Mouse (Mus musculus) mature B cell (primary cell): ENCODE measurements around the gene Gigyf2.

Source experiments
- in situ Hi-C: fragments of 300-500 bp; cut with MboI; formaldehyde crosslinking; loops from 2 replicates; pipeline ENCODE4 v1.14.3; 2019

The Gigyf2 gene

DNA sequence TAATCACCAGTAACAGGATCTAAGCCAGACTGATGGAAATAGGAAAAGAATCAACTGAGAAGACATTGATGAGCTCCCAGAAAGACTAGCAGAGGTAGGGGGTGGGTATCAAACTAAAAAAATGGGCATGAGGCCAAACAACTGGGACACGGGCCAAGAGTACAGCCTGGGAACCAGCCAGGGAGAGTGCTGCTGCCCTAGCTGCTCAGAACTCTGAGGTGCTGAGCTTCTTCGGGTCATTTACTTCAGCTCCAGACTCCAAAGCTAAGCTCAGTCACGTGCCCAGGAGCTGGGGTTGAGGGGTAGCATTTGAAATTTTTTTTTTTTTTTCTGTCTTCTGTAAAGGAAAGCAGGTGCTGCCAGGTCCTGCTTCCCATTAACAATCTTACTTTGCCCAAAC lies 10.1 kb upstream of the Gigyf2 start:
- in situ Hi-C loops, result no loop called here

DNA sequence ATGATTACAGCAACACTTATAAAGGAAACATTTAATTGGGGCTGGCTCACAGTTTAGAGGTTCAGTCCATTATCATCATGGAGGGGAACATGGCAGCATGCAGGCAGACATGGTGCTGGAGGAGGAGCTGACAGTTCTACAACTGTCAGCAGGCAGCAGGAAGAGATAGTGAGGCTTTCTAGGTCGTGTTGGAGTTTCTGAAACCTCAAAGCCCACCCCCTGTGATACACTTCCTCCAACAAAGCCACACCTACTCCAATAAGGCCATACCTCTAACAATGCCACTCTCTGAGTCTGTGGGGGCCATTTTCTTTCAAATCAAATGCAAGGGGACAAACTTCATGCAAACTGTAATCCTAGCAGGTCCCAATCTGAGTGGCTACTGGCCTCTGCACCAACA lies 5.7 kb upstream of the Gigyf2 start:
- in situ Hi-C loops, result no loop called here

DNA sequence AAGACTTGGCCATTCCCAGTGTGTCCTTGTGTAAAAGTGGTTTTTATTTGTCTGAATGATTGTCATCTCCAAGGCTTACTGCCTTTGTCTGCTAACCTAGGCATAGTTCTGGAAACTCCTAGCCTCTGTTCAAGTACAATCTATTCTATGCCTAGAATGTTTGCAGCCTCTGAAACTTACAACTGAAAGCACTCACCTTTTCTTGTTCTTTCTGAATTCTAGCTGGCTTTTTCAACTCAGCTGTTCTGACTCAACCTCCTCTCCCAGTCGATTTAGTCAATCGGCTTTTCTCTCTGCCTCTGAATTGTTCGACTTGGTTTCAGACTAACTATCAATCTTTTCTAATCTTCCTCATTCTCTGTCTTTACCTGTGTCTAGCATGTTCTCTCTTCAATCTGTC lies 4.0 kb upstream of the Gigyf2 start:
- in situ Hi-C loops, result no loop called here

DNA sequence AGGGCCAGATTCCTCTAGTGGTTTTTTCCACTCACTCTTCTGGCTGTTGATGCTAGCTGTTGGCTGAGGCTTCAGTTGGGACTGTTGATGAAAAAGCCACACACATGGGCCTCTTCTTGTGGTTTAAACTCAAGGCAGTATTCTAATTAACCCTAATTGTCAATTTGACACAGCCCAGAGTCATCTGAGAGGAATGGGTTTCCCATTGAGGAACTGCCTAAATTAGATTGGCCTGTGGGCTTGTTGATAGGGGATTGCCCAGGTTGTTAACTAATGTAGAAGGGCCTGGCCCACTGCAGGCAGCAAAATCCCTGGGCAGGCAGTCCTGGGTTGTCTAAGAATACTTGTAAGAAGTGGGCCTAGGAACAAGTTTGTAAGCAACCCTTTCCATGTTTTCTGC lies 2.1 kb upstream of the Gigyf2 start:
- in situ Hi-C loops, result no loop called here

DNA sequence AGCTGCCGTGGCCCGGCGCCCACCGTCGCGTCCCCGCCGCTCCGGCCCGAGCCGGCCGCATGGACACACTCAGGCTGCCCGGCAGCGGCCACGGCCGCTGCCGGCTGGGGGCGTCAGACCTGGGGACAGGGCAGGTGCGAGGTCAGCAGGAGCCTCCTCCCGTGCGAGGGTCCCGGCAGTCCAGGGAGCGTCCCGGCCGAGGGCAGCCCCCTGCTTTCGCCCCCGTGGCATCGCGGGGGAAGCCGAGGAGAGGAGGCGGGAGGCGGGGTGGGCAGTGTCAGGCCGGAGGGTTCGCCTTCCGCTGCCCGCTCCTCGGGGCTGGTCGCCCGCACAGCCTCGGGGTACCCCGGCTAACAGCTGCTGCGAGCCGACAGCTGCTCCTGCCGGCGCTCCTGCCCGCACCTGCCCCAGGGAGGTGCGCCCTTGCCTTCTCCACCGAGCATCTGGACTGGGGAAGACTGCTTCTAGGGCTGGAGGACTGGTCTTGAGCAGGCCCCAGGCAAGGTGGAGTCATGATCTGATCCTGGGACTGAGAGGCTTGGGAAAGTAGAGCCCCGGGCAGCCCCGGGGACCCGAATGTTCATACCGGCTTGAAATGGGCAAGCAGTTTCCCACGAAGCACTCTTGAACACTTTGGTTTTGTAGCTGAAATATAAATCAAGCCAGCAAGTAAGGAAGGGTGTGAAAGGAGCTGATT lies 515 bp downstream of the Gigyf2 start:
- in situ Hi-C loops, result no loop called here

DNA sequence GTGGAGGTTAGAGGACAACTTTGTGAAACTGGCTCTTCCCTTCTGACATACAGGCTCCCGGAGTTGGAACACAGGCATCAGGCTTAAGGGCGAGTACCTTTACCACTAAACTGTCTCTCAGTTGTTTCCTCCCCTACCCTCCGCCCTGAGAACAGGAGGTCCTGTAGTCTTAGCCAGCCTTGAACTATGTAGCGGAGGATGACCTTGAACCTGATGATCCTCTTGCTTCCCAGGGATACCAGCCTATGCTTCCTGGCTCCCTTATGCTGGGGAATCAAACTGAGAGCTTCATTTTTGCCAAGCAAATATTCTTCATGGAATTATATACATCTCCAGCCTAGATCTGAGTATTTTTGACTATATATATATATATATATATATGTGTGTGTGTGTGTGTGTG lies 5.0 kb downstream of the Gigyf2 start:
- in situ Hi-C loops, result no loop called here

DNA sequence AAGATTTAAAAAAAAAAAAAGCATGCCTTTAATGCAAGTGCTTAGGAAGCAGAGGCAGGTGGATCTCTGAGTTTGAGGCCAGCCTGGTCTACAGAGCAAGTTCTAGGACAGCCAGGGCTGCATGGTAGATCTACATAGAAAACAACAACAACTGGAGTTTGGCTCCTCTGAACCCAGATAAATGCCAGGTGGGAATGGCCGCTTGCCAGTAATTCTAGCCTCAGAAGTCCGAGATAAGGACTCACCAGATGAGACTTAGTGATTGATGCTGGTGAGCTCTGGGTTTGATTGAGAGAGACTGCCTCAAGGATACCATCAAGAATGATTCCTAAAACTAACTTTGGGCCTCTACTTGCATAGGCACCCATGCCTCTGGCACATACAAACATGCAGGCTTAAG lies 23.8 kb downstream of the Gigyf2 start:
- in situ Hi-C loops, result no loop called here

DNA sequence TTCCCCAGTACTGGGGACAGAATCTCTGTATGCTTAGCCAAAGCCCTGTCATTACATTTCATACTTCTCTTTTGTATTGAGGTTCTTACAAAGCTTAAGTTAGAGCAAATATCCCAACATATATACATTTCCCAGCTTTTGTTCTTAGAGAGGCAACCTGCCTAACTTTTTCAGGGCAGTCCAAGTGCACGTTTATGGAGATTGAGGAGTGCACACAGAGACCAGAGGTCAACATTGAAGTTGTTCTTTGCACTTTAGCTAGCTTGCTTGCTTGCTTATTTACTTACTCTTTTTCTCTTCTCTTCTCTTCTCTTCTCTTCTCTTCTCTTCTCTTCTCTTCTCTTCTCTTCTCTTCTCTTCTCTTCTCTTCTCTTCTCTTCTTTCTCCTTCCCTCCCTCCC lies 33.5 kb downstream of the Gigyf2 start:
- in situ Hi-C loops, result no loop called here

DNA sequence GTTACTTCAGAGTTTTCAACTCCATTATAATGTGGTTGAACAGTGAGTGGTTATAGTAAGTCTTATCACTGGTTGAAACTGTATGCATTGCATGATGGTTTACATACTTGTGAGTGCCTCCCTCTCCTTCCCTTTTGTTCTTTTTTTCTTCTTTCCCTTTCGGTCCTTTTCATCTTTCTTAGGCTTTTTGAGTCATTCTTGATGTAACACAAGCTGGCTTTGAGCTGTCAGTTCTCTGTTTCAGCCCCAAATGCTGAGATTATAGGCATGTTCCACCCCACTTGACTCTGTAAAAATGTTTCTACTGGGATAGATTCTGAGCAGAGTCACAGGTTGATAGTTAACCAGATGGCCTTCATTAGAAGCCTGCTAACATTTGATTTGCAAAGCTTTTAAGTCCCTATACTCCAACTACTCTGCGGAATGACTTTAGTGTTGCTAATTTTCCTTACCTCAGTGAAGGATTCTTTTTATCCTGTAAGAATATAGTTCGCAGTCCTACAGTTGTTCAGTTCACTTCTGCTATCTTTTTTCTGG lies 51.3 kb downstream of the Gigyf2 start:
- in situ Hi-C loops, result no loop called here

DNA sequence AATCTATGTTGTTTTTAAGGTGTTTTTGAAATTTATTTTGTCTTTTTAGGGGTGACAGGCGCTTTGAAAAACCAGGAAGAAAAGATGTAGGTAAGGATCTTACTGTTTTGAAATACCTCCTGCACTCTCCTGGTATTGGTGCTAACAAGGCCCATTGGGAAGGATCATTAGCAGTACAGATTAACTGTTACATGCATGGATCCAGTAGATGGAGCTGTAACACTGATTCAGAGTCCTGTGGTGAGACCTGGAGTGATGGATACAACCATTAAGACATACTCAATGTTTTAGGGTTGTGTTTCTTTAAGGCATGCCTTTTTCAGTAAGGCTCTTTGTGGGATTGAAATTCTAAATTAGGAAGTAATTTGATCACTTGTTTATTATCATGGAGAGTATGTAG lies 53.1 kb downstream of the Gigyf2 start:
- in situ Hi-C loops, result no loop called here

DNA sequence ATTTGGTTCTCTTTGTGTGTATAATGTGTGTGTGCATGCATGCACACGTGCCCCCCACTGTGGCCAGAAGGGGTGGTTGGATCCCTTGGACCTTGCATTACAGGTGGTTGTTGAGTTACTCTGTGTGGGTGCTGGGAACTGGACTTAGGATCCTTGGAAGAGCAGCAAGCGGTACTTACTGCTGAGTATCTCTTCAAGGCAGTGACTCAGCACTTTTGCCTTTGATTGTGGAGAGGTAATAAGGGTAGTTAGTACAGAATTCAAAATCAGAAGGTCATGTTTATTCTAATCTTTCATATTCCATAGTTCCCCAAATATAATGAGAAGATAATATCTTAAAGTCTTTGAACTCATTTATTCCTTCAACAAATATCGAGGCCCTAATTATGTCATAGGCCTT lies 54.4 kb downstream of the Gigyf2 start:
- in situ Hi-C loops, result no loop called here

DNA sequence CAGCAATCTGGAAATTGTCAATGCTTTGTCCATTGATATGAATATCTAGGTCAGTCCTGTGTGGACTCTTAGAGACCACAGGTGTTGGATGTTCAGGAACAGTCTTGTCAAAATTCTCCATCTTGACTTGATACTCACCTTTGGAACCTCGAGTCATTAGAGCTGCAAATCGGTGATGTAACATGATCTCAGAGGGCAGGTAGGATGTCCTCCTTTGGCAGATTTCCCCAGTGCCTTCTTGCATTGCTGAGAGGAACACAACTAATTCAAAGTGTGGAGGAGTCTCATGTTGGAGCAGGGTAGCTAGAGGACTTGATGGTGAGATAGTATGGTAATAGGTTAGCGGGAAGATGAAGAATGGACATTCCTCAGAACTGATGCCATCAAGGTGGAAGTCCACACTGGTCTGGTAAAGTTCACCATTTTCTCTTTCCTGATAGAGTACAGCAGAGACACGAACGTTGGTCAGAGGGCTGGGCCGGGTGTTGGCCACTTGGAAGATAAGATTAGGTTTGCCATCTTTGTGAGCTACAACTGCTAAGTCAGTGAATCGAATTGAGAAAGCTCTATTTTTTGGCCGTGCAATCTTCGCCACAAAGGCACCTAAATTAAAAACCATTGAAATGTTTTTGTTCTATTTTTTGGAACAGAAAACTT lies 59.8 kb downstream of the Gigyf2 start:
- in situ Hi-C loops, result no loop called here

DNA sequence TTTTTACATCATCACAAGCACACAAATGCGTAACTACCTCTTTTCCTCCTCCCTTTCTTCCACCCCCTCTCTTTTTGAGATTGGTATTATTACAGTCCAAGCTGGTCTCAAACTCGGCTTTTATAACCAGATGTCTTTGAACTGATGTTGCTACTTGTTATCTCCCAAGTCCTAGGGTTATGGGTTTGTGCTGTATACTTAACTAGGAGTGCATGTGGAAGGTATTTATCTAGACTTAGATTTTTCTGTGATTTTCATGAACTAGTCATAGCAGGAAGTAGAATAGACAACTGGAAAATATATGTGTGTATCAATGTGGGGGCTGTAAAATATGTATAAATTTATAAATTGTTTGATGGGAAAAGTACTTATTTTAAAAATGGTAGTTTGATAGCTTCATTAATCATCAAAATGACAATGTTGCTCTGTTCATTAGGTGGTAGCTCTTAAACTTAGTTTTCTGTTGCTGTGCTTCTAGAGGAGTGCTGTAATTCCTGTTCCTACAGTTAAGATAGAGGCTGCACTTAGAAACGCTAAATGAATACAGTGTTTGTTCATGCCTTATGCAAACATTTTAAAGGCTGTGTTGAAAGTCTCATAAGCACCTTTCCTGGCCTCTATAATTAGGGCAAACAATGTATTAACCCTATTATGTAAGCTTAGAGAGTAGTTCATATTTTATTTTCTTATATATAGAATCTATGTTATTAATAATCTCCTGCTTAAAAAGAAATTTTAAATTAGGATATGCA lies 66.8 kb downstream of the Gigyf2 start:
- in situ Hi-C loops, result no loop called here

DNA sequence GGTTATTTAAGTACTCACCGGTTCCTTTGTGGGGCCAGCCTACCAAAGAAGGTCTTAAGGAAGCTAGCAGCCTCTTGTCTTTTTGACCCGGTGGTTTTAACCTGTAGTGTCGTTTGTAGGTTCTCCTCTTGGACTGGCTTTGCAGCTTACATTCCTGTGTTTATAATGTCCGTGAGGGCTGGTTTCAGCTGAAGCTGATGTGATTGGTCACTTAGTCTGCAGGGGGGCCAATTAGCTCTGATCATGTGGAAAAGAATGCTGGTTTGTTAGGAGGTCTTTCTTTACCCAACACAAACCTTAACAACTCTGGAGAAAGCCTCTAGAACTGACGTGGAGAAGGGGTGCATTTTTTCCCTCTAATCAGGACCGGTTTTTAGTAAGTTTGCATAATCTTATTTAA lies 67.8 kb downstream of the Gigyf2 start, which contains the start of gene Kcnj13:
TSS of gene Kcnj13 (minus strand) at position 136 of the 400 bp plus-strand sequence.
- in situ Hi-C loops, result no loop called here

DNA sequence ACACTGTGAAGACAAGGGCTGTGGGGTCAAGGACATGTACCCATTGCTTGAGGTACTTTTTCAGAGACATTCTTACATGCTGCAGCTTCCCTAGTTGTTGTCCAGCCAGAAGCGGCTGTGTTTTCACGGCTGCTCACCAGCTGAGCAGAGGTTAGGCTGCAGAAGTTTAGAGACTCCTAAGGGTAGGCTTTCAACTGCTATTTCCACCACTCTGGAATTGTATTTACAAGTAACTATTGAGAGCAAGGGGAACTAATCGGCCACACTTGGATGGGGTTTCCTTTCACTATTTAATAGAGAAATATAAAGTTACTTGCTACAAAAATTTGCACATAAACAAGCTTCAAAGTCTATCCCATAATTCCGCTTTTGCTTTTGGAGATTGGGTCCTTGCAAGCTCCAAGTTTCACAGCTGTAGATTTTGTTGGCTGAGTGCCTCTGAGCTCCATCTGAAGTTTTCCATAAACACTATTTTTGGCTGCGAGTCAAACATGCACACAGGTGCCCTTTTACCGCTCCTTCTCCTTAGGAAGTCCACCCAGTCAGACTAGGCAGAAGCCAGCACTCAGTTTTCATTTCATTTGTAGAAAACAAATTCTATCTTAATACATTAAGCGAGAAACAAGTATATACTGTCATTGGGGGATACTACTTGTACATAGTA lies 70.3 kb downstream of the Gigyf2 start:
- in situ Hi-C loops, result no loop called here

DNA sequence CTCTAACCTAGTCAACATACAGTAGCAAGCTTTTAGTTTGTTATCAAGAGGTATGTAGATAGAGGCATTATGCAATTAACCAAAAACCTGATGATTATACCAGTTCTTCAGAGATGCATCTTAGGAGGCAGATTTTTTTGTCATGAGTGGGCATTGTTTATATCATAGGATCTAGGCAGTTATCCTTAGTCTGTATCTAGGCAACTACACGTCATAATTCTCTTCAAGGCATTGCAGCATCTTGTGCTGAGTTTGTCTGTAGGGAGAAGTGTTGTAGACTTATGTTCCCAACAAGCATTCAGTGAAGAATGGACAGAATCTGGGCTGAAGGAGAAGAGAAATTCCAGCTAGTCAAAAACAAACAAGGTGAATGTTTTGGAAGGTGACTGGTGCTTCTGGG lies 77.9 kb downstream of the Gigyf2 start:
- in situ Hi-C loops, result no loop called here

DNA sequence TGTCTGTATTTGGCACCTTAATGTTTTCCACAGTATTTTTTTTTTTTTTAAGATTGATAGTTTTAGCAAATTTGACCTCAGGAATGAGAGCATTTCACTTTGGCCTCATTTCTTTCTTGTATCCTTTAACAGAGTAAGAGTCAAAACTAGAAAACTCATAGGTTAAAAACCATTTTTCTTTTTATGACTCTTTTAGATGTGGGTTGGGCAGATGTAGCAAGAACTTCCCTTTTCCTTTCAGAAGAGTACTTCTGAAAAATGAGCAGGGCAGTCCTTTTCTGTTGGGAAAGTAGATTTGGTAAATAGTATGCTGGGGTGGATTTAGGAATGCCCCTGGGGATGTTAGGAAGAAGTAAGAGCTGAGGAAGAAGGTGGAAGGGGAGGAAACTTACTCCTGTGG lies 79.2 kb downstream of the Gigyf2 start:
- in situ Hi-C loops, result no loop called here

DNA sequence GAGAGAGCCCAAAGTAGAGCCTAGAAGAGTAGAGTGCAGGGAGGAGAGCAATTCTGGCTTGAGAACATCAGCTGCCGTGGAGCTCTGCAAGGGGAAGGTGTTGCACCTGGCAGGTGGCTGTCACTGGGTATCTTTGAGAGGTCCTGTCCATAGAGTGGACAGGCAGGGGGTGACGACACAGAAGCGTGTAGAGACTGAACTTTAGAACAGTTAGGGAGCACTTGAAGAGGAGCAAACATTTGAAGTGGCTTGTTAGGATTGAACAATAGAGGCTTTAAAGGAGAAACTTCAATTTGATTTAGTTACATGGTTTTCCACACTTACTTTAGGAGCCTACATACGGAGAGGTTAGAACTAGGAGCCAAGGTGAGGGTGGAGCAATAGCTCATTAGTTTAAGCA lies 82.6 kb downstream of the Gigyf2 start:
- in situ Hi-C loops, result no loop called here

DNA sequence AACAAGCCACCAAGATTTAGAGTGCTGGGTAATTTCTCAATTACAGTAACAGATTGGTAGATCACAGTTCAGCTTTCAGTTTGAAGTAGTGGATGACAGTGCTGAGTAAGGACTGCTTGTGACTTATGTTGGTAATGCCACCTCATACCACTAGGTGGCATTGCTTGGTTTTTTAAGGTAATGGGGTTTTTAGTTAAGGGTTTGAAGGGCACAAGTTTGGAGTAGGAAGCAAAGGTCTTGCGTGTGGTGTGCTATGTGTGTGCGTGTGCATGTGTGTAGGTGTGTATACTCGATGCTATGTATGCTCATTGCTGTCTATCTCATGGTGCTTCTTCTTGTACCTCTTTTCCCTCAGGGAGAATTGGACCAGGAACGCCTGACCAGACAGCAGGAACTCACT lies 91.9 kb downstream of the Gigyf2 start:
- in situ Hi-C loops, result no loop called here

DNA sequence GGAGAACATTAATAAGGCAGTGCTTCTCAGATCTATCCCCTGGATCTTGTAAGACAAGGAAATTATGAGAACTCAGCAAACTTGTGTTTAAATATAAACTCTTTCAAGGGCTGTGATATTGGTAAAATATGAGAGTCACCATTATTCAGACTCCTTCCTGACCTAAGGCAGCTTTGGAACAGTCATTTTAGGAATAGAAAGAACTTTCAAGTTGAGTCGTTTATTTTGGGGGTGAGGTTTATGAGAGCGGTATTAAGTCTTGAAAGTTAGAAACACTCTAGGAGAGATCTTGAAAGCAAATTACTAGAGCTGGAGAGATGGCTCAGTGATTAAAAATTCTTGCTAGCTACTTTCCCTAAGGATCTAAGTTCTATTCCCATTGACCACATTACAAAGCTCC lies 108.3 kb downstream of the Gigyf2 start:
- in situ Hi-C loops, result loop anchor here (25.0 kb wide), 1 partner anchor 502 kb away; no protein-coding TSS in a partner anchor

DNA sequence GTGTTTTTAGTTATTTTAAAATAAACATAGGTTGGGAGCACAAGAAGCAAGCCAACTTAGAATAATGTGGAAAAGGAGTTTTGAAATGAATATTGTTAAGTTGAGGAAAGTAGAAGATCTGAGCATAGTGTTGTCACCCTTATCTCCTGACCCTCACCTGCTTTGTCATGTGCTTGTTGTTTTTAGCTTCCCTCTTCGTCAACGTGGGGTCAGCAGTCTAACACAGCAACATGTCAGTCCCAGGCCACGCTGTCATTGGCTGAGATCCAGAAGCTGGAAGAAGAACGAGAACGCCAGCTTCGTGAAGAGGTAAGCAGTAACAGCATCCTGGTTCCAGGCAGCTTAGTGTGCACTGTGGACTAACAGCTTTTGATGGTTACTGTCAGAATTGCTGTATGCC lies 109.8 kb downstream of the Gigyf2 start:
- in situ Hi-C loops, result loop anchor here (25.0 kb wide), 1 partner anchor 501 kb away; no protein-coding TSS in a partner anchor
